Comparison of ENCODE assay signal across 7 mouse cellular contexts in the genomic region with DNA sequence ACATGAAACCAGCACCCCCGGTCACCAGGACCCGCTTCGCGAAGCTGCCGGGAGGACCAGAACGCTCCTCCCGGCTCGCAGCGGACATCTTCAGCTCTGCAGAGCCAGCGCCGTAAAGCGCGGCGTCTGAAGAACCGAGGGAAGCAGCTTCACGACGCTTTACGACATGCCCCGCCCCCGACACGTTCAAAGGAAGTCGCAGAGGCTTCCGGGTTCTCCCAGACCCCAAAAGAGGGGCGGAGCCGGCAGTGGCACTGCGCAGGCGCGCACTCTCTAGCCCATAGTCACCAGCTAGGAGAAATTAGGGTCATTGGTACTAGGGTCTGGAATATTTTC. TPM values are rescaled to one million over a fixed set of nuclear protein-coding genes. Genes with fewer than 3 reads are reported as not detected.
DNase-seq lines count a peak whose midpoint lies in the region; ATAC-seq lines count a peak whose summit lies in the region.

A gene (minus strand): TSS at position 114 of the 336 bp plus-strand sequence.

- peak within 1 kb of the TSS; percentile 18; the same call in 1 of the 2 replicates for H3K27ac ChIP-seq in intestine, embryonic 16.5 days (ENCODE audit: low read length)
- H3K27ac ChIP-seq in midbrain, embryonic 11.5 days (ENCODE audit: low read depth, low read length), result no peak within 1 kb of the TSS

- no peaks in the 10 kb centered on the region; the same call in 1 of the 2 replicates for H3K36me3 ChIP-seq in intestine, embryonic 16.5 days (ENCODE audit: control insufficient read depth, insufficient read depth, low read length)
- H3K36me3 ChIP-seq in midbrain, embryonic 11.5 days (ENCODE audit: control insufficient read depth, insufficient read depth, low read length), result no peaks in the 10 kb centered on the region

- H3K9ac ChIP-seq in intestine, embryonic 16.5 days (ENCODE audit: low read depth, low read length), result peak within 1 kb of the TSS; percentile 83
- H3K9ac ChIP-seq in midbrain, embryonic 11.5 days (ENCODE audit: low read length), result peak within 1 kb of the TSS; percentile 82

- DNase-seq in adrenal gland, adult 8-10 months, result peak; percentile 98
- DNase-seq in embryo, embryonic 9.5 days (ENCODE audit: extremely low spot score), result peak; percentile 95
- DNase-seq in gastrocnemius, postnatal 4 days (ENCODE audit: low spot score in 2 of 2), result peak; percentile 95 to 99
- peak; percentile 97 to 99 for DNase-seq in left cerebral cortex, postnatal 36 days (ENCODE audit: low spot score in 2 of 2)
- DNase-seq in midbrain, embryonic 11.5 days (ENCODE audit: low spot score, missing footprints), result peak; percentile 100
- DNase-seq in skeletal muscle tissue, adult 2 months (ENCODE audit: low read depth, low spot score), result peak; percentile 99

- ATAC-seq in intestine, embryonic 16.5 days, result peak; percentile 72
- ATAC-seq in midbrain, embryonic 11.5 days (ENCODE audit: low FRiP score), result peak; percentile 85

- peak within 1 kb of the TSS; percentile 87 for H3K4me3 ChIP-seq in intestine, embryonic 16.5 days (ENCODE audit: low read length)
- H3K4me3 ChIP-seq in midbrain, embryonic 11.5 days (ENCODE audit: low read depth, low read length), result peak within 1 kb of the TSS; percentile 80

- no peaks in the 10 kb centered on the region for H3K9me3 ChIP-seq in intestine, embryonic 16.5 days (ENCODE audit: control insufficient read depth, low read length)
- no peaks in the 10 kb centered on the region for H3K9me3 ChIP-seq in midbrain, embryonic 11.5 days (ENCODE audit: control insufficient read depth, low read length)

- H3K27me3 ChIP-seq in intestine, embryonic 16.5 days (replicated peaks; ENCODE audit: control insufficient read depth, insufficient read depth, low read length), result no peaks in the 10 kb centered on the region
- H3K27me3 ChIP-seq in midbrain, embryonic 11.5 days (ENCODE audit: control insufficient read depth, insufficient read depth, low read length), result no peaks in the 10 kb centered on the region

- intact Hi-C loops in left cerebral cortex, postnatal 36 days (cut with DNase I), result loop anchor here (5.0 kb wide), 1 partner anchor 125 kb away; no protein-coding TSS in a partner anchor

- WGBS in intestine, embryonic 16.5 days, result under 1% methylated on average over 28 of the region's 28 CpGs
- under 1% methylated on average over 28 of the region's 28 CpGs for WGBS in midbrain, embryonic 11.5 days

- H3K4me1 ChIP-seq in intestine, embryonic 16.5 days (ENCODE audit: control insufficient read depth, insufficient read depth, low read length), result peaks cover 6% of the 10 kb centered on the region
- H3K4me1 ChIP-seq in midbrain, embryonic 11.5 days (ENCODE audit: control insufficient read depth, insufficient read depth, low read length), result peaks cover 11% of the 10 kb centered on the region

- H3K4me2 ChIP-seq in intestine, embryonic 16.5 days (ENCODE audit: low read depth, low read length), result peak within 1 kb of the TSS; percentile 61
- H3K4me2 ChIP-seq in midbrain, embryonic 11.5 days, result peak within 1 kb of the TSS; percentile 86

RNA-seq across cellular contexts. Expression of the gene that starts here (rescaled TPM):
- 10 to 100 TPM; 16.5 to 20.9 (median 17.0) TPM for total RNA-seq in adrenal gland, adult 8-10 months (2022)
- total RNA-seq in gastrocnemius, postnatal 4 days (2021), result 10 to 100 TPM; 14.1 to 15.6 TPM
- 31.4 and 31.8 TPM in 2 replicates for polyA plus RNA-seq in intestine, embryonic 16.5 days (2015; fragmentation: Nextera tagmentation; extraction: Ambion mirVana)
- 1 to 10 TPM; 5.4 to 5.6 TPM for total RNA-seq in left cerebral cortex, postnatal 36 days (2021)
- 28.7 and 29.5 TPM in 2 replicates for polyA plus RNA-seq in midbrain, embryonic 11.5 days (2014; fragmentation: Nextera tagmentation; extraction: Ambion mirVana)
